Mouse (Mus musculus) olfactory bulb, adult 2 months (tissue): ENCODE measurements around the gene BC004004.

Experiments
- CTCF ChIP-seq: fragments of 200-500 bp; IDR thresholded peaks from 2 replicates; pipeline ENCODE4 v1.5.1; 2012; ENCODE audit warnings: low read depth, mild to moderate bottlenecking, low read length, moderate library complexity; ENCODE audit not compliant: insufficient read depth
- POLR2A ChIP-seq: fragments of 200-500 bp; IDR thresholded peaks from 2 replicates; pipeline ENCODE4 v1.6.1; 2012; ENCODE audit warnings: mild to moderate bottlenecking, low read depth, low read length, moderate library complexity; ENCODE audit not compliant: insufficient read depth

DNA sequence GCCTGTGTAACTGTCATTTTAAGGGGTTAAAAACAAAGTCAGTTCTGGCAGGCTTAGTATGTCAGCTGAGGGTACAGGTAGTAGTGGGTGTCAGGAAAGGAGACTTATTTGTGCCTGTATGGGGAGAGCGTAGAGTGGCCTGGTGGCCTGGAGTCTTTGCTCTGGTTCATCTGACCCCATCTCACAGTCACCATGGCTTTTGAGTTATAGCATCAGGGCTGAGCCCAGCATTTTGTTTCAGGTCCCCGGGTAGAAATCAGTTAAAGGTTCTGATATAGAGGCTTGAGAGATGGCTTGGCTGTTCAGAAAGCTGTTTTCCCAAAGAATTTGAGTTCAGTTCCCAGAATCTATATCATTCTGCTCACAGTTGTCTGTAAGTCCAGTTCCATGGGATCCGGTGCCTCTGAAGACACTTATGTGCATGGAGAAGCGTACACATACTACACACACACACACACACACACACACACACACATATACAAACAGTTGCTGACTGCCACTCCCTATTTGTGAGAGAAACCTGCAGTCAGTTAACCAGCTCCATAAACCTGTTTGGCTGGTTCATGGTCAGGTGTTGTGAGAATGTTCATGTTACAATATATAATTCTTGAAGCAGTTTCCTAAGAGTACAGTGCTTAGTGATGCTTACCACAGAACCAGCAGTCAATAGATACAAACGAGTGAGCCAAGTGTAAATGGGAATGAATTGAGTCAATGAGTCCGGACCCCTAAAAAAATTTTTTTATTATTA is 482 bp upstream of the BC004004 start:
- TF ChIP-seq POLR2A = no peak
- TF ChIP-seq CTCF = no peak
